Mouse (Mus musculus): Measurements from ENCODE around the gene Cnn1. TPM values are rescaled to one million over a fixed set of nuclear protein-coding genes. Genes with fewer than 3 reads are reported as not detected.
"Not testable (repeated sequence)": the region's sequence is repeated elsewhere in the genome, so short reads cannot be mapped to it uniquely, and the experiment has no call there.

The Cnn1 gene
- total RNA-seq, 2 experiments from 2014 or later: 8.2 to 9.7 TPM

- intact Hi-C loops (cut with DNase I): no loop called here
- DNase-seq: no peak
These were observed 23.0 kb downstream of the Cnn1 start for GRCm38 (mm10) chr9:22122005-22122404.

- DNase-seq: no peak
- intact Hi-C loops (cut with DNase I): no loop called here
These were observed 24.1 kb downstream of the Cnn1 start for GRCm38 (mm10) chr9:22123069-22123609.

- intact Hi-C loops (cut with DNase I): no loop called here
- no peak for DNase-seq
These were observed 25.2 kb downstream of the Cnn1 start for GRCm38 (mm10) chr9:22124169-22124568.

- DNase-seq: no peak
- intact Hi-C loops (cut with DNase I): no loop called here
These were observed 26.4 kb downstream of the Cnn1 start for GRCm38 (mm10) chr9:22125246-22126027.

- peak; percentile 30 to 31 for DNase-seq
- intact Hi-C loops (cut with DNase I): no loop called here
These were observed 32.4 kb downstream of the Cnn1 start for GRCm38 (mm10) chr9:22131226-22131981.

GRCm38 (mm10) chr9:22132220-22132619, 33.2 kb downstream of the Cnn1 start:
- no peak for DNase-seq

GRCm38 (mm10) chr9:22134246-22134890, 35.4 kb downstream of the Cnn1 start:
- intact Hi-C loops (cut with DNase I): no loop called here
- no peak for DNase-seq

More at GRCm38 (mm10) chr9:22132220-22132619, 33.2 kb downstream of the Cnn1 start:
- intact Hi-C loops (cut with DNase I): no loop called here

GRCm38 (mm10) chr9:22134988-22135643, 36.1 kb downstream of the Cnn1 start:
- intact Hi-C loops (cut with DNase I): no loop called here
- no peak for DNase-seq

GRCm38 (mm10) chr9:22135644-22136390, 36.8 kb downstream of the Cnn1 start, which contains the start of gene Acp5:
TSS of gene Acp5 (minus strand) at chr9:22135711.
- intact Hi-C loops (cut with DNase I): no loop called here
- no peak for DNase-seq

- DNase-seq: no peak
- intact Hi-C loops (cut with DNase I): no loop called here
These were observed 37.9 kb downstream of the Cnn1 start for GRCm38 (mm10) chr9:22136765-22137547.

- intact Hi-C loops (cut with DNase I): no loop called here
- DNase-seq: peak in 1 of 2 experiments; percentile 51
These were observed 39.5 kb downstream of the Cnn1 start for GRCm38 (mm10) chr9:22138480-22138879.

- intact Hi-C loops (cut with DNase I): no loop called here
- DNase-seq: no peak
These were observed 40.7 kb downstream of the Cnn1 start for GRCm38 (mm10) chr9:22139746-22140145.

- DNase-seq: peak; percentile 85 to 91
- intact Hi-C loops (cut with DNase I): loop anchor here (1.0 kb wide), 2 partner anchors 47 to 77 kb away; no protein-coding TSS in a partner anchor
These were observed 44.4 kb downstream of the Cnn1 start for GRCm38 (mm10) chr9:22143108-22144037.

- no peak for DNase-seq
- intact Hi-C loops (cut with DNase I): no loop called here
These were observed 45.4 kb downstream of the Cnn1 start for GRCm38 (mm10) chr9:22144304-22144965.

- intact Hi-C loops (cut with DNase I): no loop called here
- DNase-seq: no peak
These were observed 50.6 kb downstream of the Cnn1 start for GRCm38 (mm10) chr9:22149426-22150248.

- intact Hi-C loops (cut with DNase I); DNase-seq: not testable (repeated sequence)
These were observed 51.3 kb downstream of the Cnn1 start for GRCm38 (mm10) chr9:22150249-22150693.

Measured in heart, postnatal 10 days (tissue).